Mouse (Mus musculus) forebrain, postnatal 0 days (tissue): ENCODE data around the gene Trpm4. TPM values are rescaled to one million over a fixed set of nuclear protein-coding genes. Genes with fewer than 3 reads are reported as not detected.

ENCODE experiments used
- ATAC-seq: fragments of 200-750 bp; cut with Nextera tagmentation; 2 replicates; pipeline ENCODE4 v1.8.0; 2017; ENCODE audit warnings: mild to moderate bottlenecking, moderate library complexity
- DNase-seq: peaks from one replicate; pipeline ENCODE4 v3.0.0-alpha.2; 2015
- H3K27ac ChIP-seq: fragments of 300-500 bp; sonication (generic); 2 replicates; pipeline ENCODE4 v1.5.1; 2014; ENCODE audit warnings: low read depth, mild to moderate bottlenecking, antibody characterized with exemption, low read length, moderate library complexity, mixed read lengths
- H3K27me3 ChIP-seq: fragments of 300-500 bp; sonication (generic); 2 replicates; pipeline ENCODE4 v1.6.1; 2014; ENCODE audit warnings: mild to moderate bottlenecking, low read length, mixed read lengths; ENCODE audit not compliant: insufficient read depth
- H3K36me3 ChIP-seq: fragments of 300-500 bp; sonication (generic); 2 replicates; pipeline ENCODE4 v1.6.1; 2014; ENCODE audit warnings: mild to moderate bottlenecking, moderate library complexity; ENCODE audit not compliant: insufficient read depth
- H3K4me1 ChIP-seq: fragments of 300-500 bp; sonication (generic); 2 replicates; pipeline ENCODE4 v1.6.1; 2014; ENCODE audit warnings: antibody characterized with exemption; ENCODE audit not compliant: insufficient read depth
- H3K4me2 ChIP-seq: fragments of 300-500 bp; sonication (generic); 2 replicates; pipeline ENCODE4 v1.6.1; 2014; ENCODE audit warnings: low read depth, mild to moderate bottlenecking, moderate library complexity
- H3K4me3 ChIP-seq: fragments of 300-500 bp; sonication (generic); 2 replicates; pipeline ENCODE4 v1.5.1; 2014; ENCODE audit warnings: low read depth, low read length, mixed read lengths
- H3K9ac ChIP-seq: fragments of 300-500 bp; sonication (generic); 2 replicates; pipeline ENCODE4 v1.6.1; 2014; ENCODE audit warnings: mild to moderate bottlenecking
- H3K9me3 ChIP-seq: fragments of 300-500 bp; sonication (generic); 2 replicates; pipeline ENCODE4 v1.6.1; 2016; ENCODE audit warnings: low read length
- CTCF ChIP-seq: sonication (generic); IDR thresholded peaks from 2 replicates; pipeline ENCODE4 v1.5.1; 2016; ENCODE audit warnings: antibody characterized with exemption, control low read depth, low read depth
- WGBS: fragments of 180-500 bp; shearing (Covaris S2); extraction: QIAGEN DNeasy Blood & Tissue Kit; methylation state at CpG from one replicate; pipeline ENCODE4 v1.1.7; 2014; 5-methylcytosine and 5-hydroxymethylcytosine counted together
- polyA plus RNA-seq: library from polyadenylated mRNA; unstranded; fragments of >200 nt; fragmentation: Nextera tagmentation; extraction: Ambion mirVana; gene quantifications from 2 replicates; pipeline ENCODE4 v1.2.1, GENCODE M21; 2015
- total RNA-seq: library from RNA; depleted of rRNA; stranded (reverse); fragments of >200 nt; gene quantifications from 2 replicates; pipeline ENCODE4 v1.2.3, GENCODE M21; 2014

Gene Trpm4
- total and polyA plus RNA-seq, 2 experiments from 2014 or later: 9.4 to 17.1 TPM

DNA sequence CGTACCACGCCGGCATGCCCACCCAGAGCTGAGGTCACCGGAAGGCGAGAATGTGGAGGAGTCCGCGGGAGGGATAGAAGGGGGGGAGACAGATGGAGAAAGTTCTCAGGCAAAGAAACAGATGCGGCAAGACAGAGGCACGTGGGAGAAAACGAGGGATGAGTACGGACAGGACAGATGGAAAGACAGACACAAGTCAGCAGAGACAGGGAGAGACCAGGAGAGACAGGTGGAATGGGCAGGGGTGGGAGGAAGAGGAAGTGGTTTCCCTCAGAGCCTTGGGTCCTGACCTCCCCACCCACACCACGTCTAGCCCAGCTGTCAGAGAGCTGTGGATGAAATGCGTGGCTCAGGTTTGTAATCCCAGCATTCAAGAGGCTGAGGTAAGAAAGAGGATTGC lies 13.3 kb upstream of the Trpm4 start:
- DNase-seq: no peak
- Histone ChIP-seq H3K4me3 (no peak overlapping the region), H3K27me3 (no peaks in the 10 kb centered on the region), H3K27ac (no peak overlapping the region), H3K4me1 (no peaks in the 10 kb centered on the region), H3K4me2 (no peak overlapping the region), H3K9me3 (no peaks in the 10 kb centered on the region), H3K9ac (no peak overlapping the region), H3K36me3 (peaks cover 67% of the 10 kb centered on the region)
- no peak for TF ChIP-seq CTCF
- WGBS: 77% methylated on average over 13 of the region's 13 CpGs
- ATAC-seq: no peak

DNA sequence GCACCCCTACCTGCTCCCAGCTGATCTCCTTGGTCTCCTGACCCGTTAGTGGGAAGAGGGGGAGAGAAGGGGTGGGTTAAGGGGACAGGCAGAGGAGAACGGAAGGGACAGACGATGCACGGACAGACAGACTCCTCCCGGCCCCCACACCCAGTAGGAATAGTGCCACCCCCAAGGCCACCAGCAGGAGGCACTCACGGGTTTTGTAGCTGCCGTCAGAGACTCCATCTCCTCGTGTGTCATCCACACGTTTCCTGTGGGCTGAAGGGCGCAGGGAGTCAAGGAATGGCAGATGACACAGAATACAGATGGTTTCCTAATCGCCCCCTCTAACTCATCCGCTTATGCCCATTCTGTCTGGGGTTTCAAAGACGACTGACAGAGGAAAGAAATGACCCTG lies 10.0 kb upstream of the Trpm4 start:
- H3K4me3 ChIP-seq: no peak overlapping the region
- peak; percentile 38 for TF ChIP-seq CTCF
- H3K27me3 ChIP-seq: peaks cover 5% of the 10 kb centered on the region; the same call in 1 of the 2 replicates
- no peak for ATAC-seq
- H3K9me3 ChIP-seq: no peaks in the 10 kb centered on the region
- H3K9ac ChIP-seq: no peak overlapping the region
- H3K4me1 ChIP-seq: no peaks in the 10 kb centered on the region
- H3K27ac ChIP-seq: no peak overlapping the region
- no peak overlapping the region for H3K4me2 ChIP-seq
- no peak for DNase-seq
- WGBS: 30% methylated on average over 13 of the region's 13 CpGs
- peaks cover 48% of the 10 kb centered on the region for H3K36me3 ChIP-seq

DNA sequence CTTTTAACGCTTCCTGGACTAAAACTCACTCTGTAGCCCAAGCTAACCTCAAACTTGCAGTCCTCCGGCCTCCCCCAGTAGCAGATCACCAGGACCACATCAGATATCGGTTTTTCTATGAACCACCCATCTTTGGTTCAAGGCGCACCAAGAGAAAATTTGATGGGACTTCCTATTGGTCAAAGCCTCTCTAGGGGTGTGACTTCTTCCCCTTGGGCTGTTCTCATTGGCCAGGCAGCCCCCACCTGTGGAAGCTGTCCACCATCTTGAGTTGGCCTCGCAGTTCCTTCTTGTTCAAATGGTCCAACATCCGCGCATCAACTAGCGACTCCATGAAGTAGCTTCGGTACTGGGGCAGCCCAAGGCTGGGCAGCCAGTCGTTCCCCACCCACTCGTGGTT lies 8.5 kb upstream of the Trpm4 start:
- Histone ChIP-seq H3K4me1 (no peaks in the 10 kb centered on the region), H3K4me3 (no peak overlapping the region), H3K36me3 (peaks cover 34% of the 10 kb centered on the region), H3K27me3 (peaks cover 5% of the 10 kb centered on the region; the same call in 1 of the 2 replicates), H3K27ac (no peak overlapping the region), H3K4me2 (no peak overlapping the region), H3K9ac (no peak overlapping the region), H3K9me3 (no peaks in the 10 kb centered on the region)
- no peak for ATAC-seq
- WGBS: 94% methylated on average over 11 of the region's 11 CpGs
- no peak for DNase-seq
- no peak for TF ChIP-seq CTCF

DNA sequence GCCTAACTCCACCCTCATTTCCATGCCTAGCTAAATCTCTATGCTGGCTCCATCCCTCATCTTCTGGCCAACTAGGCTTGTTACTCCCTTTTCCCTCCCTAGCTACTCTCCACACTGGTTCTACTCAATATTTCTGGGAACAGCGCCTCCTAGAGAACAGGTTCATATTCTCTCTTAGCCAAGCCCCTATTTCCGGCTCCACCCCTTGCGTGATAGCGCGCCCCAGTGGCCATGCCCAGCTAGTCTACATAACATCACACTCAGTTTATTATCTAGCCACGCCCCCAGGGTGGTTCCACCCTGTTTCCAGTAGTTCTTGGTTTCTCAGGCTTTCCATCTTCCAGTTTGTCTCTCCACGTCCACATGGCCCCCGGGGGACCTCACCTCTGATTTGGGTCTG lies 7.7 kb upstream of the Trpm4 start:
- WGBS: 6% methylated on average over 8 of the region's 8 CpGs
- ATAC-seq (peak; percentile 80), DNase-seq (peak; percentile 86)
- H3K4me2 ChIP-seq: no peak overlapping the region; the same call in 1 of the 2 replicates
- no peak overlapping the region for H3K4me3 ChIP-seq
- no peaks in the 10 kb centered on the region for H3K4me1 ChIP-seq
- TF ChIP-seq CTCF: peak; percentile 83
- H3K27ac ChIP-seq: no peak overlapping the region
- H3K27me3 ChIP-seq: peaks cover 5% of the 10 kb centered on the region; the same call in 1 of the 2 replicates
- peaks cover 29% of the 10 kb centered on the region for H3K36me3 ChIP-seq
- no peaks in the 10 kb centered on the region for H3K9me3 ChIP-seq
- H3K9ac ChIP-seq: no peak overlapping the region

DNA sequence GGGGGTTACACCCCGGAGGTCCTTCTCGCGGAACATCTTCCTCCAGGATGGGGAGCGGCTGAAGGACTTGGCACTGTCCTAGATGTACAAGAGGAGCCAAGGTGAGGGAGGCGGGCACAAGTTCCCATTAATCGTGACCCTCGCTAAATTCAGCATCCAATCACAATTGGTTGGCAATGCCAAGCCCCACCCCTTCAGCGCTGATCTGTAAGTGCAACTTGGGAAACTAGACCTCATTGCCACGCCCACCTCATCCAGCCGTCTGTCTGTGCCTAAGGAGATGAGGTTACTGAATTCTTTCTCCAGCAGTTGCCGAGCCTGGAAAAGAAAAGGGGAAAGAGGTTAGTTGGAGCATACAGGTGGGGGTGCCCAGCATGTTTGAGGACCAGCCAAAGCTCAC lies 7.1 kb upstream of the Trpm4 start:
- no peak for ATAC-seq
- H3K4me1 ChIP-seq: no peaks in the 10 kb centered on the region

DNA sequence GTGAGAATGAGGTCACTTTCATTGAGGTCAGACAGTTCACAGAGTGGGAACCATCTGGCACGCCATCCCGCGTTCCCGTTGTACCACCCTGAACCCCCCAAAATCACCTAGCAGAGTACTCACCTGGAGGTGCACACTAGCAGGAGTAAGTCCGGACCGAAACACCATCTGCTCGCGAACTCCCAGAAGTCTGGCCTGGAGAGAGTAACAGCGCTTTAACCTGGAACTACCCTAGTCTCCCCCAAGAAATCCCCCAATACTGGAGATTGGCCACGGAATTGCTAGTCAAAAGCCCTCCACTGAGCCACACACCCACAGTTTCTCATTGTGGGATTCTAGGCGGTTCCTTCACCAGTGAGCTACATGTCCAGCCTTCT lies 6.5 kb upstream of the Trpm4 start:
- no peak for TF ChIP-seq CTCF
- 16% methylated on average over 11 of the region's 11 CpGs for WGBS
- H3K4me2 ChIP-seq: peak overlapping the region; percentile 55
- DNase-seq (no peak), ATAC-seq (no peak)
- no peaks in the 10 kb centered on the region for H3K4me1 ChIP-seq
- peak overlapping the region; percentile 46; the same call in 1 of the 2 replicates for H3K9ac ChIP-seq
- no peak overlapping the region for H3K27ac ChIP-seq
- peaks cover 17% of the 10 kb centered on the region for H3K36me3 ChIP-seq
- H3K27me3 ChIP-seq: peaks cover 5% of the 10 kb centered on the region; the same call in 1 of the 2 replicates
- peak overlapping the region; percentile 29 for H3K4me3 ChIP-seq
- H3K9me3 ChIP-seq: no peaks in the 10 kb centered on the region

More for the DNA sequence above, 7.1 kb upstream of the Trpm4 start:
- Histone ChIP-seq H3K36me3 (peaks cover 22% of the 10 kb centered on the region), H3K4me2 (peak overlapping the region; percentile 9), H3K4me3 (no peak overlapping the region), H3K9me3 (no peaks in the 10 kb centered on the region), H3K9ac (no peak overlapping the region), H3K27ac (no peak overlapping the region), H3K27me3 (peaks cover 5% of the 10 kb centered on the region; the same call in 1 of the 2 replicates)
- 9% methylated on average over 11 of the region's 11 CpGs for WGBS
- no peak for TF ChIP-seq CTCF
- no peak for DNase-seq

DNA sequence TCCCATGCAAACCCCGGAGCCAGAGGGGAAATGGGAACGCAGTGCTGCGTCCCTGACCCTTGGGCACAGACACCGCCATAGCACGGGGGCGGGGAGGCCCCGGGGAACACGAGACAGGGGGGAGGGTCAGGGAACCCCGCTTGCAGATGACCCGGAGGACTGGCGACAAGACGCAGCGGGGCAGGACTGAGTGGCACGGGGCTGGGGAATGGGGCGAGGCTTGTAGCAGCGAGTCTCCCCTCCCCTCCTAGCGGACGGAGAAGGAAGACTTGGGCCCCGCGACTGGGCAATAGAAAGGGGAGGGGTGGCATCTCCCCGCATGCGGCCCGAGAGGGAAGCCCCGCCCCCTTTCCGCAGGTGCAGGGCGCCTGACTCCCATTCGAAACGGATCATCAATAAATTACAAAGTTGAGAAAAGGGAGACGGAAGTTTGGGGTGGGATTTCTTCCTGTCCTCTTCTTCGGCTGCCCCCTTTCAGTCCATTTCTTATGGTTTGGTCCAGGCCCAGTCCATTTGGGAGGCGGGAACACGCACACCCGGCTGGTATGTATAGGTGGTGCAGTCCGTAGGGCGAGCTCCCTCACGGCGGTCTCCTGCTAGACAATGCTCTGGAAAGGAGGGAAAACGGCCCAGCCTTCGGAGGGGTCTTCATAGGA lies 6.0 kb upstream of the Trpm4 start:
- H3K27ac ChIP-seq: no peak overlapping the region
- peak; percentile 75 for DNase-seq
- peaks cover 5% of the 10 kb centered on the region; the same call in 1 of the 2 replicates for H3K27me3 ChIP-seq
- H3K4me2 ChIP-seq: peak overlapping the region; percentile 55
- H3K4me1 ChIP-seq: no peaks in the 10 kb centered on the region
- TF ChIP-seq CTCF: peak; percentile 56
- H3K9ac ChIP-seq: peak overlapping the region; percentile 46
- H3K36me3 ChIP-seq: peaks cover 12% of the 10 kb centered on the region
- H3K9me3 ChIP-seq: no peaks in the 10 kb centered on the region
- H3K4me3 ChIP-seq: peak overlapping the region; percentile 29
- peak; percentile 70 for ATAC-seq
- WGBS: 3% methylated on average over 37 of the region's 39 CpGs
